14 mouse cellular contexts compared by ENCODE assay signal in genomic region chr1:58080446-58080845, GRCm38 (mm10). TPM values are rescaled to one million over a fixed set of nuclear protein-coding genes. Genes with fewer than 3 reads are reported as not detected.
"Had no signal": no experiment of that assay in that cellular context is flagged by ENCODE, and none has a peak within 500 bp of the region (broad histone marks: within the 10 kb centered on the region; RNA-seq: fewer than 3 reads in every experiment).

No protein-coding gene starts in this region.

- H3K9ac ChIP-seq: neural tube, embryonic 13.5 days; neural tube, embryonic 15.5 days; stomach, embryonic 15.5 days had no signal

- DNase-seq: retina, postnatal 1 day; right cerebral cortex, adult 18-20 months; right cerebral cortex, postnatal 14 days; right cerebral cortex, postnatal 25 days; right cerebral cortex, postnatal 4 days; spleen, adult 18-20 months; thymus, adult 18-20 months; thymus, adult 2 months; thymus, postnatal 14 days had no signal

- H3K4me1 ChIP-seq: neural tube, embryonic 13.5 days; neural tube, embryonic 15.5 days; stomach, embryonic 15.5 days had no signal

- H3K9me3 ChIP-seq: neural tube, embryonic 13.5 days; neural tube, embryonic 15.5 days; stomach, embryonic 15.5 days had no signal

- H3K36me3 ChIP-seq: neural tube, embryonic 13.5 days; neural tube, embryonic 15.5 days; stomach, embryonic 15.5 days had no signal

- H3K4me3 ChIP-seq: neural tube, embryonic 13.5 days; neural tube, embryonic 15.5 days; stomach, embryonic 15.5 days had no signal

- H3K27ac ChIP-seq: neural tube, embryonic 13.5 days; neural tube, embryonic 15.5 days; stomach, embryonic 15.5 days; stomach, postnatal 0 days had no signal

- H3K27me3 ChIP-seq: neural tube, embryonic 13.5 days; neural tube, embryonic 15.5 days; stomach, embryonic 15.5 days had no signal

- H3K4me2 ChIP-seq: neural tube, embryonic 13.5 days; neural tube, embryonic 15.5 days; stomach, embryonic 15.5 days had no signal

RNA-seq across cellular contexts. Expression of gene Aox3, which starts 32.5 kb away (rescaled TPM):
- total RNA-seq: neutrophil, adult 5-6 weeks had no signal
